Mouse (Mus musculus): ENCODE results near the gene Palm.

The Palm gene

DNA sequence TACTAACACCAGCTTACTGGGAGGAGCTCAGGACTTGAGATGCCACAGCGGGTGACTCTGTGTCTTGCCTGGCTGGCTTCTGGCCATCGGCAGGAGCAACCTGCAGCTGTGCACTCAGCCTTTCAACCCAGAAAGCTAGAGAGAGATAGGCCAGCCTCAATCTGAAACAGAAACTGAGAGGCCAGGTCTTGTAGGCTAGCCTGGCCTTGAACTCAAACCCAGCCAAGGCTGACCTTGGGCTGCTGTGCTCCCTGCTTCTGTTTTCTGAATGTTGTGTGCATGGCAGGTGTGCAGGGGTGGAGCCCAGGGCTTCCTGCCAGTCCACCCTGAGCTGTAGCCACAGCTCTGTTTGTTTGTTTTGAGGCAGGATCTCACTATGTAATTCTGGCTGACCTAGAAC is 20.2 kb upstream of the Palm start:
- DNase-seq, result no peak

DNA sequence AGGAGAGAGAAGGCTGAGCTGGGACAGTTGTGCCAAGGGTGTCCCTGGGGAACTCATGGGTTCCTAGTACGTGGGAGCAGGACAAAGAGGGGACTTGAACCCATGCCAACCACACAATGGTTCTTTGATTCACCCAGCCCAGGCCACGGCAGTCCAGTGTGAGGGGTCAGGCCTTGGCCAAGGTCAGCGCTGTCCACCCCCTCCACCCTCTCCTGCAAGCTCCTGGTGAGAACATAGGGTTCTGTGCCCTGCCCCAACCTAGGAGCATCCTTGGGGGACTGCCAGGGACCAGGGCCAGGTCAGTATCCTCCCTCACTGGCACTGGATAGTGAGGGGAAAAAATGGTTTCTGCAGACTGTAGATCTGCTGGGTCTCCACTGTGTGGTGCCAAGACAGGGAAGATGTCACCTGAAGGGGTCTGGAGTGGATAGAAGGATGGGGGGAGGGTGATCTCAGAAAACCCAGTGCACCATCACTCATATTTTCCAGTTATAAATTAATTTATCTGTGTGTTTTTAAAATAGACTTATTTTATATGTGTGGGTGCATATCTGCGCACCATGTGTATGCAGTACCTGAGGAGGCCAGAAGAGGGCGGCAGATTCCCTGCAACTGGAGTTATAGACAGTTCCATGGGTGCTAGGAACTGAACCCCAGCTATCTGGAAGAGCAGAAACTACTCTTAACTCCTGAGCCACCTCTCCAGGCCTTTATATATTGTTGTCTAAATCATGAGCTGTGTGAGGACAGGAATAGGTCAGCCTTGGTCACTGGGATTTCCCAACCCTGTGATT is 18.7 kb upstream of the Palm start:
- peak in 1 of 2 experiments; percentile 49 for DNase-seq

DNA sequence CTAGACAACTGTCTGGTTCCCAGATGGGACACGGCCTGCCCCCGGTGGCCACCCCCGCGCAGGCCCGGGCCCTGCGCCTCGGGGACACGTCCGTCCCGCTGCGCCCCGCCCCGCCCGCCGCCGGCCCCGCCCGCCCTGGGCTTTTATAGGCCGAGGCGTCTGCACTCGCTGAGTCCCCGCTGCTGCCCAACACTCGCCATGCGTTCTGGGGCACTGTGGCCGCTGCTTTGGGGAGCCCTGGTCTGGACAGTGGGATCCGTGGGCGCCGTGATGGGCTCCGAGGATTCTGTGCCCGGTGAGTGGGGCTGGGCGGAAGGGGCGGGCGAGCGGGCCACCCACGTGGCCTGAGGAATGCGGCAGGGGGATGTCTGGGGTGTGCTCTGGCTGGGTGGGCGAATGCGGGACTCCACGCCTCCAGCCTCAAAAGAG is 16.3 kb upstream of the Palm start, which contains the start of gene Fstl3:
Gene Fstl3 (plus strand): TSS at position 170 of the 429 bp plus-strand sequence.
- no peak for DNase-seq

DNA sequence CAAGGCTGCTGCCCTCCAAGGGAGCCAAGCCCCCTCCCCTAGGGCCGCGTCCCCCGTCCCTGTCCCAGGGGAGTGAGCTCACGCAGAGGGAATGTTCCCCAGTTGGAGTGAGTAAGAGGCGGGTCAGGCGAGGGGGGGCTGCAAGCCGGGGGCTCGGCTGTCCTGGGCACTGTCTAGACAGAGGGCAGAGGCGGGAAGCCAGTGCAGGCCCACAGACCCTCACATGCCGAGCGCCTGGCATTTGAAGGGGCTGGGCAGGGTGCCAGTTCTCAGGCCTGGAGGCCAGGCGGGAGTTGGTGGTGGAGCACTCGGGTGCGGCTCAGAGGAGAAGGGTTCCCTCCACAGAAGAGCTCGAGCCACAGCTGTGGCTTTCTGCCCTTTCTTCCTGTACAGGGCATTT is 15.4 kb upstream of the Palm start:
- peak in 1 of 2 experiments; percentile 58 for DNase-seq

DNA sequence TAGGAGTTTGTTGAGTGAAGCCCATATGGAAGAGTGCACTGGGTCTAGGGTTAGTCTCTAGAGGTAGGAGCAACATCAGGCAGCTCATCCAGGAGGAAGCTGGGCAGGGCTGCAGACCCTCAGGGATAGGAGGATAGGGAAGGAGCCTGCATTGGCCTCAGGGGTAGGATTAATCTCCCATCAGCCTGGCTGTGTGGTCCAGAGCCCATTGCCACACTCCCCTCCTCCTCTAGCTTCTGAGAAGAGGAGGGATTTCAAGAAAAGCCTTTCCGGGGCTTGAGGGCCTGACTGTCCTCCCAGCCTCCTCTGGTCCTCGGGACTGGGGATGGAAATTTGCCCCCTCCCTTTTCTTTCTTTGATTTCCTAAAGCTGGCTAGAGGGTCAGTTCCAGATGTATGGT is 14.2 kb upstream of the Palm start:
- no peak for DNase-seq

DNA sequence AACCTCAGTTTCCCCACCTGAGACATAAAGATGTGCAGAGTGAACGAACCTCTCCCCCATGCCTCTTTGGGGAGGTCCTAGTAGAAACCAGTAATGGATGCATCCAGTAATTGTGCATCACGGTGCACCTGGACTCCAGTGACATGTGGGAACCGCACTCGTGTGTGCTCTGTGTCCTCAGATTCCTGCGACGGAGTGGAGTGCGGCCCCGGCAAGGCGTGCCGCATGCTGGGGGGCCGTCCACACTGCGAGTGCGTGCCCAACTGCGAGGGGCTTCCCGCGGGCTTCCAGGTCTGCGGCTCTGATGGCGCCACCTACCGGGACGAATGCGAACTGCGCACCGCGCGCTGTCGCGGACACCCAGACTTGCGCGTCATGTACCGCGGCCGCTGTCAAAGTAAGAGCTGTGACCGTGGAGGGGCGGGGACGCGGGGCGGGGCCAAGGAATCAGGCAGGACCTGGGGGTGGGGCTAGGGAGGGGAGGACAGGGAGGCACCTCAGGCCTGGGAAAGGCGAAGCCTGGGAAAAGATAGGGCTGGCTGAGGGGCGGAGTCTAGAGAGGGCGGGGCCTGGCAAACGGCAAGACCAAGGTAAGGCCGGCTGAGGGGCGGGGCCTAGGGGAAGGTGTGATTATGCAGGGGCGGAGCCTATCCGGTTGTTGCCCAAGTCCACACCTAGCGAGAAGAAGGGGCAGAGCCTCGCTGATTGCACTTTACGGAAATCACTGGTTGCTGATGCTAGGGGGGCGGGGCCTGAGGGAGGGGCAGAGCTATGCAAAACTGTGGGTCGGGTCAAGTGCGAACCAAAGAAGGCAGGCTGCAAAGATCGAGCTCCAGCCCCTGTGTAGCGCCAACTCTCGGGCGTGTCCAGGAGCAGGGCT is 13.3 kb upstream of the Palm start:
- DNase-seq, result peak; percentile 99

DNA sequence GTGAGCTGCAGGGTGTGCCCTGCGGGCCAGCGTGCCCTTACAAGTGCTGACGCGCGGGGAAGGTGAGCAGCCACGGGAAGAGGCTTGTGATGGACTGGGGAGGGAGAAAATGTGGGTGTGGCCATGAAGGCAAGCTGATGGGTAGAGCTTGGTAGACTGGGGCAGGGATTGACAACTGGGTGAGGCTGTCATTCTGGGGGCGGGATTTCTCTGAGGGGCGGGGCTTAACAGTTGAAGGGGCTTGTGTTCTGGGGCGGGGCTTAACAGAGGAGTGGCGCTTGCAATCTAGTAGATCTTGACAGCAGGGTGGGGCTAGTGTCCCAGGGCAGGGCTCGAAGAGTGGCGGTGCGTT is 12.7 kb upstream of the Palm start:
- peak in 1 of 2 experiments; percentile 79 for DNase-seq

DNA sequence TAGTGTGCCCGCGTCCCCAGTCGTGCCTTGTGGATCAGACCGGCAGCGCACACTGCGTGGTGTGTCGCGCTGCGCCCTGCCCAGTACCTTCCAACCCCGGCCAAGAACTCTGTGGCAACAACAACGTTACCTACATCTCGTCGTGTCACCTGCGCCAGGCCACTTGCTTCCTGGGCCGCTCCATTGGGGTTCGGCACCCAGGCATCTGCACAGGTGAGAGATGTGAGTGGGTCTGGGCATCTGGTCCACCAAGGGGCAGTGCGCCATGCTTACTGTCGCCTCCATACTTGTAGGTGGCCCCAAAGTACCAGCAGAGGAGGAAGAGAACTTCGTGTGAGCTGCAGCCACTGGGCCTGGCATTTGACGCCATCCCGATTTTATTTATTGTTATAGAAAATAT is 12.2 kb upstream of the Palm start:
- DNase-seq, result peak in 1 of 2 experiments; percentile 53

DNA sequence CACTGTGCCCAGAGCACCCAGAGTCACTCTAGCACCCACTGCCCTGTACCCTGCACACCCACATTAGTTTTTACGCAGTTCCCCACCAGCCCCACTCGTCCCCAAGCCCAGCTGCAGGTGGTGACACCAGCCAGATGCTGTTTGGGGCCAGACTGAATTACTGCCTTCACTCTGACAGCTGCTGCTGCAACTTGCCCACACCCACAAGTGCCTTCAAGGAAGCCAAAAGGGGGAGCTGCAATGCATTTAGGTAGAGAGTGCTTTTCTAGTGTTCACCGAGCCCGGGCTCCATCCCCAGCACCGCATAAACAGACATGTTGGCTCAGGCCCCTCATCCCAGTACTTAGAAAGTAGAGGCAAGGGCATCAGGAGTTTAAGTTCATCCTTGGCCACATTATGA is 11.4 kb upstream of the Palm start:
- peak in 1 of 2 experiments; percentile 35 for DNase-seq

DNA sequence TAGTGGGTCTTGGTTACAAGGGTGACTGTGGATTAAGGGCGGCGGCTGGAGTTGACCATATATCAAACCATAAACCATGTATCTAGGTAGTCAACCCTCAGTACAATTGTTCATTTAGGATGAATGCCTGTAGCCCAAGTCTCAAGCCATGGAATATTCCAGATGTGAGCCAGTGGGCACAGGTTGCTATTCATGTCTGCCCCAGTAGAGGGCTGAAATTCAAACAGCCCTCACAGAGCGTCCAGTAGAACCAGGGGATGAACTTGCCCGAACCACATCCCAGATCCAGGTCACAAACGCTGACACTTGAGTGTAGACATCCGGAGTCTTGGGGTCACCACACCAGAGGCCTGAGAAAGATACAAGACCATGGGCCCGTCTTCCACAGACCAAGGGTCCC is 10.3 kb upstream of the Palm start:
- DNase-seq, result peak; percentile 44 to 54

DNA sequence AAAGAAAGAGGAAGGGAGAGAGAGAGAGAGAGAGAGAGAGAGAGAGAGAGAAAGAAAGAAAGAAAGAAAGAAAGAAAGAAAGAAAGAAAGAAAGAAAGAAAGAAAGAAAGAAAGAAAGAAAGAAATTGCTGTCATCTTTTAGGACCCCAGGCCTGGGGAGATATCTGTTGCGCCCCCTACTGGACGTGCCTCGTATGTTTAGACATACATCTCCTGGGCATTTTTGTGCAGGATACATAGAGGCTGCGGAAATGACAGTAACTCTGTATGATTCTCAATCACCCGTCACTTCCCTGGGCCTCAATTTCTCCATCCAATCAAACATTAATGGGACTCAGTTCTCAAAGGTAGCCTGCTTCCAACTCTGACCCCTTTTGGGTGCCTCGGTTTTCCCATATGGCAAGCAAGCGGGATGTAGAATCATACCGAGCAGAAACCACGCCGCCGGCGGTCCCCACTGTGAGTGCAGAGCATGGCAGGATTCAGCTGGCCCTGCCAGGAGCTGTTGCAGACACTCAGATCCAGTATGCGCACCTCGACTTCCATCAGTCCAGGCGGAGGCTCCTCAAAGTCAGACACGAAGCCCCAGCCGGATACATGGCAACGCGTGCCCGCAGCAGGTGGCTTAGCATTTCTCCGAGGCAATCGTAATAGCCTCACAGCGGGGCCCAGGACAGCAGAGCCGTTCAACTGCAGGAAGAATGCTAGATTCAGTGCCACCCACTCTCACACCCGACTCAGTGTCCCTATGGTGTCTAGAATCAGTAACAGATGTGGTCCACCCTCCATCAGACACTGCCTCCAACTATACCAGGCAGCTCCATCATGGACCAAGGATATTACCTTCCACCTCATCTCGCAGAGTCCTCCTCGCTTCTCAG is 9.2 kb upstream of the Palm start:
- peak; percentile 44 to 76 for DNase-seq

DNA sequence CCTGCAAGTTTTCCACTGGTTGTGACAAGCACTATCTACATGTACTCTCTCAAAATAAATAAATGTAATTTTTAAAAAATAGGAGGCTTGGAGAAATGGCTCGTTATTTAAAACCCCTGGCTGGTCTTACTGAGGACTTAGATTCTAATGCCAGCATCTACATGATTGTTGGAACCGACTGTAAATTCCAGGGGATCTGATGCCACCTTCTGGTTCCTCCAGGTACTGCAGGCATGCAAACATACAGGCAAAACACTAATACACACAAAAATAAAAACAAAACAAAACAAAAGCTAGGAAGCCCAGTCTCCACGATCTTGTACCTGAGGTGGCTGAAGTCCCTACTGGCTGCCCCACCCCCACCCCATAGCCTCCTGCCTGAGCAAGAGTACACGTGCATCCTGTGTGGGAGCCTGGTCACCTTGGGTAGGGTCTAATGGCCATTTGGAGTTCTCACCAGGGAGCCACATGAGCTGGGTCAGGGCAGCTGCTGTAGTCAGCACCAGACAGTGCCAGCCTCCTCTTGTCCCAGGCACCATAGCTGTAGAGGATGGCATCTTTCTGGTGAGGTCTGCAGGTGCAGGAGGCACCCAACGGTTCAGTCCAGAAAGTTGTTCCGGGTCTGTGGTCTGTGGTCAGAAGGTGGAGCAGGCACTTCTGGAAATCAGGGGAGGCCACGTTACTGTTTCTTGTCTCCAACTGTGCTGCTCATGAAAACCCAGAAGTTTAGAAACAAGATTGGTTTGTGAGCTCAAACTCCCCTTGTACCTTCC is 4.8 kb upstream of the Palm start:
- DNase-seq, result peak; percentile 74 to 94

DNA sequence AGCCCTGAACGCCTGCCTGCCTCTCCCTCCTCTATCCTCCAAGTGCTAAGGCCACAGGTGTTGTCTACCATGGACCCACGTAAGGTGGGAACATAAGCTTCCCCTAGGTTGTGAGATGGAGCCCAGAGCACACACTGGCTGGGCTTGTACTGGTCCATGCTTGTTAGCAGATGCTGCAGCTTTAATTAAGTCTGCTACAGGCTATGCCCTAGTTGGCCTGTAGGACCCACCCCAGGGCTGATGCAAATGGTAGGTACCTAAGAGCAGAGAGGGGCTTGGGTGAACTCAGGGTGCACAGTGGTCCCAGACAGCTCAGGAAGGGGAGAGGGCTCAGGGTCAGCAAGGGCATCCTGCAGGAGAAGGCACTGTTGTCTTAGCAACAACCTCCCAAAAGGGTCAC is 3.8 kb upstream of the Palm start:
- DNase-seq, result peak in 1 of 2 experiments; percentile 26

DNA sequence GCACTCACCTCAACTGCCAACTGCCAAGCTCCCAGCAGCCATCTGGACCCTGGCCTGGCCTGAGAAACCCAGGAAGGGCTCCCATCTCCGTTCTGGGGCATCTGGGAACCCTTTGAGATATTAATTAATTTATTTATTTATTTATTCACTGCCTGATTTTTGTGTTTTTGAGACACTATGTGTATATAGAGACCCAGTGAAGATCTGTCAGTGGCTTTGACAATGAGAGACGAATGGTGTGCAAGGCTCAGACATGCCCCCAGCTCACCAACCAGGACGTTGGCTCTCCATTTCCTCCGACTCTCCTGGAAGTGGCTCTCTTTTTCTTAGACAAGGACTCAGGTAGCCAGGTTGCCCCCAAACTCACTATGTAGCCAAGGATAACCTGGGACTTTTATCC is 2.5 kb upstream of the Palm start, which contains the start of gene Prss57:
Gene Prss57 (minus strand): TSS at position 101 of the 400 bp plus-strand sequence.
- DNase-seq, result no peak

DNA sequence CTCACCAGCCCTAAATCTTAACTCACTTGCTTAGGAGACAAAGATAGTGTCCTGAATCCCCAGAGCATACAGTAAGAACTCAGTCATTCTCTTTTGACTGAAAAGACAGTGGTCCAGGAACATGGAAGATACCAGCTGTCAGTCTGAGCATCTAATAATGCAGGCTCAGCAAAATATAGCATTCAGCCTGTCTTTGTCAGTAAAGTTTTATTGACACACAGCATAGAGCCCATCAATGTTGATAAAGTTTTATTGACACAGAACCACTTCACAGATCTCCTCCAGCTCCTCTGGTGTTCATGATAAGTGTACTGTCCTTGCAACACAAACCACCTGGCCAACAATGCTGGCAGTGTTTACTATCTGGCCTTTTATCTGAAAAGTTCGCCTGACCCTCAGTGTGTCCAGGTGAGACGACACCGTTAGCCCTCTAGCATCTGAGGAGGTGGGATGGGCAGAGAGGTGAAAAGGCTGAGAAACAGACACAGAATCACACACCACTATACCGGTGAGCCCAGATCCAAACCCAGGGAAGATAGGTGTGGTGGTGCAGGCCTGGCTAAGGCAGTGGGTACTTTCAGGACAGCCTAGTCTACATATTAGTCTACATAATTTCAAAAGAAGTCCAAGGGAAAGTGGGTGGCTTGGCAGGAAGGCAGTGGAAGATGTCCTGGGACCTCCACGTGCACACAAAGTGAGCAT is 882 bp upstream of the Palm start:
- peak in 1 of 2 experiments; percentile 38 for DNase-seq

DNA sequence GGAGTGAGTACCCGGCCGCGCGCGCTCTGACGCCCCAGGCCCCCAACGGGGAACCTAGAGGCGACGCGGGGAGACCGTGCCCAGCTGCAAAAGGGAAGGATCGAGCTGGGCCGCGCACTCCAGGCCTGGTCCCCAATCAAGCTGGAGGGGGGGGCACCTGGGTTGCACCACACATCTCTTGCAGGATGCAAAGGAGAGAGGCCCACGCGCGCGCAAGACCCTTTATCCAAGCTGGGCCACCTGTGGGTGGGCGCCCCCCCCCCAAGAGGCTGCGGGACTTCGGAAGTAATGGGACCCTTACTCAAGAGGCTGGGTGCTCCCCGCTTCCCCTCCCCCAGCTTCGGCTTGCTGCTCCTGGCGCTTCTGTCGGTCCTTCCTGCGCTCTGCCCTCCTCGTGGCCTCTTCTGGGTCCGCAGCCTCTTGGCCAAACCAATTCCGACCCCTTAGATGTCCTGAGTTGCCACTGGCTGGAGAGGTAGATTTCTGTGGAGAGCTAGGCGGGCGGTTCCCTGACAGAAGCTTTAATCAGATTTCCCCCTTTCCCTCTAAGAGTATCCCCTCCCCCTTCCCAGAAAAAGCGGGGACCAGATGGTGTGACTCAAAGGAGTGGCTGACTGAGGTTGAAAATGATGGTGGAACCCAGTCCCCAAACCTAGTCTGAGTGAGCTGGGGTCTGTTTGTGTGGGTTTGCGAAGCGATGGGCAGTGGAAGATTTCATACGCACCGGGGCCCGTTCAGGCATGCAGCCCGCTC is 542 bp downstream of the Palm start:
- peak; percentile 54 to 74 for DNase-seq

DNA sequence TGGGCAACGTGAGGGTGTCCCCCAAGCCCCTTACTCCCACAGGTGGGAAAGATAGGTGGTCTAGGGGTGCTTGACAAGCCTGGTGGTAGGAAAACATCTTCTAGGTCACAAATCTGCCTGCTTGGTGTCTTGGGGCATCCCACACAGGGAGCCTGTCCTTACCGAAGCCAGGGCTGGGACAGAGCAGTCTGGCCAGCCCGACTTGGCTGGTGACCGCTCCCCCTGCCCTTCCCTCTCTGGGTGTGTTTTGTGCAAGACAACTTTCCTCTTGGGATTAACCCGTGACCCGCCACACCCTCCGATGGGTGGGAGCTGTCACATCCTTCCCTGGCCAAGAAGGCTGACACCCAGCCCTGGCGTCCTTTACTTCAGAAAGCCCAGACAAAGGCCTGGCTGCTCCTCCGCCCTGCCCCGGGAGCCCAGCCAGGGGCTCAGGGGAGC is 1.1 kb downstream of the Palm start:
- DNase-seq, result peak; percentile 89 to 95

DNA sequence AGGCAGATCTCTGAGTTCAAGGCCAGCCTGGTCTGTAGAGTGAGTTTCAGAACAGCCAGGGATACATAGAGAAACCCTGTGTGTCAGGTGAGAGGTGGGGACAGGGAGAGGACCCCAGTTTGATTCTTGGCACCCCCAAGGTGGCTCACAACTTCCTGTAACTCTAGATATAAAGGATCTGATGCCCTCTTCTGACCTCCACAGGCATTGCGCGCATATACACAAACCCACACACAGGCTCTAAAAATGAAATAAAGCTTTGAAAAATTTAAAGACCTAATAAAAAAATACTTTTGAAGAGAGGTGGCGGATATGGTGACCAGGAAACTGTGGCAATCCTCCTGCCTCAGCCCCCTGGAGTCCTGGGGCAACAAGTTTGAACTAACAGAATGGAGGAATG is 2.5 kb downstream of the Palm start:
- DNase-seq, result no peak

DNA sequence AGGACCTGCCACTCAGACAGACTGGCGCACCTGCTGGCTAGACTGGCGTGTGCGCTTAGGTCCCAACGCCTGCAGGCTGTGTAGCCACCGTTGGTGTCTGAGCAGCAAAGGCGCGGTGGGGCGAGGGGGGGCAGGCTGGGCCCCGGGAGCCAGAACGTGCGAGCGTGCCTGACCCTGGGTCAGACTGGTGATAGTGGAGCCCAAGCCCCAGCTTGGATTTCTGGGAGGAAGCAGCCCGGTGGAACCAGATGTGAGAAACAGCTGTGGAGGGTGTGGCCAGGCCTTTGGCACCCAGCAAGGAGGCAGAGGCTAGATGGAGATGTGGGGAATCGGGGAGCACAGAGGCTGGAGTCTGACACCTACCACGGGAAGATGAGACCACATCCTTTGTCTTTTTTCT is 4.0 kb downstream of the Palm start:
- peak in 1 of 2 experiments; percentile 62 for DNase-seq

DNA sequence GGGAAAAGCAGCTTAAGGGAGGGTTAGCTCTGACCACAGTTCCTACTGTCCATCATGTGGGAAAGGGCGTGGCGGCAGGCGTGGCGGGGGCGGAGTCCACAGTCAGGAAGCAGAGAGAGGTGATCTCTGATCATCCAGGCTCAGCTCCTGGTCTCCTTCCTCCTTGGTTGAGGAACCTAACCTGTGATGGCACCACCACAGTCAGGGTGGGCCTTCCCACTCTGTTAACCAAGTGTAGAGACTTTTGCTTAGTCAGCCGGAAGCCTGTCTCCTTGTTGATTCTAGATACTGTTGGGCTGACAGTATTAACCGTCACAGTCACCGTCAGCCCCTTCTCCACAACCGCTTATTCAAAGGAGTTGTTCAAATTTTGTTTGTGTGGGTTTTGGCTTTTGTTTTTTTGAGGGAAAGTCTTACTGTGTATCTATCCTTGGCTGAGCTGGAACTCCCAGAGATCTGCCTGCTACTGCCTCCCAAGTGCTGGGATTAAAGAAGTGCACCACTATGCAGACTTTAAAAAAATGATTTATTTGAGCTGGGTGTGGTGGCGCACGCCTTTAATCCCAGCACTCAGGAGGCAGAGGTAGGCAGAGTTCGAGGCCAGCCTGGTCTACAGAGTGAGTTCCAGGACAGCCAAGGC is 5.0 kb downstream of the Palm start:
- DNase-seq, result peak; percentile 75 to 85

Measured in kidney, postnatal 25 days (tissue).